Mouse (Mus musculus) lung, postnatal 0 days (tissue): ENCODE results near the gene Ptpra.

Experiments used
- CTCF ChIP-seq: IDR thresholded peaks from 2 replicates; pipeline ENCODE4 v1.5.1; 2016; ENCODE audit warnings: antibody characterized with exemption, mild to moderate bottlenecking
- EP300 ChIP-seq: IDR thresholded peaks from 2 replicates; pipeline ENCODE4 v1.6.1; 2016; ENCODE audit warnings: antibody characterized with exemption, mild to moderate bottlenecking, control low read depth

DNA sequence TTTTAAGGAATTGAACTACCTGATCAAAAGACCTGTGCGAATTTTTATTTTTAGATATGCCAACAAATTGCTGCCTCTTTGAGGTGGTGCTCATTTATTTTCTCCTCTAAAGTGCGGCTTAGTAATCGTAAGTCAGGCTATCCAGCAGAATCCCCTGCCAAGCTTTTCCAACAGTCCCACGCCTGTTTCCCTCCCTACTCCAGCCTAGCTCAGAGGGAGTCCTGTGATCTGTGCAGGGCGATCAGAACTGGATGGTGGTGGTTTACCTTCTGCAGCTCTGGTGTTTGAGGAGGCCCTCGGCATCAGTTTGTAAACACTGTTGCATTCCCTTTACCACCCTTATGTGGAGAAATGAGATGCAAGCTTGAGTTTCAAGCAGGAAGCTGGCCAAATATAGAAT, 3.3 kb downstream of the Ptpra start:
- TF ChIP-seq CTCF (no peak), EP300 (no peak)
